Mouse (Mus musculus) limb, embryonic 11.5 days (tissue): ENCODE measurements around the gene Gm16867. TPM values are rescaled to one million over a fixed set of nuclear protein-coding genes. Genes with fewer than 3 reads are reported as not detected.
"Not testable (repeated sequence)": the region's sequence is repeated elsewhere in the genome, so short reads cannot be mapped to it uniquely, and the experiment has no call there.

Experiments
- ATAC-seq: fragments of 200-750 bp; cut with Nextera tagmentation; 2 replicates; pipeline ENCODE4 v1.8.0; 2017; ENCODE audit warnings: low read depth; ENCODE audit not compliant: insufficient number of reproducible peaks, low FRiP score, low TSS enrichment
- DNase-seq: peaks from one replicate; pipeline ENCODE4 v3.0.0-alpha.2; 2015; ENCODE audit warnings: low spot score
- H3K27ac ChIP-seq: fragments of 300-500 bp; sonication (generic); replicated peaks from 2 replicates; pipeline ENCODE4 v1.5.1; 2014; ENCODE audit warnings: low read depth, mild to moderate bottlenecking, low read length
- H3K27me3 ChIP-seq: fragments of 300-500 bp; sonication (generic); 2 replicates; pipeline ENCODE4 v1.6.1; 2014; ENCODE audit warnings: mild to moderate bottlenecking, low read length, mixed read lengths; ENCODE audit not compliant: control insufficient read depth, insufficient read depth
- H3K36me3 ChIP-seq: fragments of 300-500 bp; sonication (generic); 2 replicates; pipeline ENCODE4 v1.6.1; 2014; ENCODE audit warnings: mild to moderate bottlenecking, low read length, moderate library complexity, mixed read lengths; ENCODE audit not compliant: control insufficient read depth, insufficient read depth
- H3K4me1 ChIP-seq: fragments of 300-500 bp; sonication (generic); 2 replicates; pipeline ENCODE4 v1.6.1; 2014; ENCODE audit warnings: low read length, mixed read lengths; ENCODE audit not compliant: control insufficient read depth, insufficient read depth
- H3K4me2 ChIP-seq: fragments of 300-500 bp; sonication (generic); 2 replicates; pipeline ENCODE4 v1.6.1; 2014; ENCODE audit warnings: low read depth, mild to moderate bottlenecking, moderate library complexity; ENCODE audit not compliant: severe bottlenecking
- H3K4me3 ChIP-seq: fragments of 300-500 bp; sonication (generic); 2 replicates; pipeline ENCODE4 v1.5.1; 2014; ENCODE audit warnings: low read depth, low read length
- H3K9ac ChIP-seq: fragments of 300-500 bp; sonication (generic); 2 replicates; pipeline ENCODE4 v1.6.1; 2014; ENCODE audit warnings: mild to moderate bottlenecking, low read length
- H3K9me3 ChIP-seq: fragments of 300-500 bp; sonication (generic); 2 replicates; pipeline ENCODE4 v1.6.1; 2016; ENCODE audit warnings: low read length; ENCODE audit not compliant: control insufficient read depth
- WGBS: fragments of 180-500 bp; shearing (Covaris S2); extraction: QIAGEN DNeasy Blood & Tissue Kit; methylation state at CpG from one replicate; pipeline ENCODE4 v1.1.7; 2014; 5-methylcytosine and 5-hydroxymethylcytosine counted together
- polyA plus RNA-seq: library from polyadenylated mRNA; unstranded; fragments of >200 nt; fragmentation: Nextera tagmentation; extraction: Ambion mirVana; gene quantifications from 2 replicates; pipeline ENCODE4 v1.2.1, GENCODE M21; 2014

Gene Gm16867
- polyA plus RNA-seq, 1 experiment from 2014 or later, result not detected

- WGBS, result no CpG with 5 or more reads among the region's 18 CpGs
- H3K9ac ChIP-seq, H3K4me3 ChIP-seq, H3K36me3 ChIP-seq, H3K27me3 ChIP-seq, H3K27ac ChIP-seq, DNase-seq, ATAC-seq, H3K4me1 ChIP-seq, H3K4me2 ChIP-seq, H3K9me3 ChIP-seq: not testable (repeated sequence)
Observed at GRCm38 (mm10) chr14:69485466-69486135, 17.6 kb downstream of the Gm16867 start.

GRCm38 (mm10) chr14:69473941-69474646 is 29.1 kb downstream of the Gm16867 start:
- not testable (repeated sequence) for H3K27me3 ChIP-seq, H3K36me3 ChIP-seq, H3K9me3 ChIP-seq, H3K4me3 ChIP-seq, DNase-seq, H3K9ac ChIP-seq, H3K4me1 ChIP-seq, H3K27ac ChIP-seq, ATAC-seq, H3K4me2 ChIP-seq
- WGBS, result no CpG with 5 or more reads among the region's 11 CpGs

- DNase-seq, H3K4me1 ChIP-seq, H3K4me3 ChIP-seq, H3K36me3 ChIP-seq, H3K27me3 ChIP-seq, H3K27ac ChIP-seq, H3K9me3 ChIP-seq, ATAC-seq, H3K9ac ChIP-seq, H3K4me2 ChIP-seq: not testable (repeated sequence)
- no CpG with 5 or more reads among the region's 2 CpGs for WGBS
Observed at GRCm38 (mm10) chr14:69473322-69473721, 29.8 kb downstream of the Gm16867 start.

- not testable (repeated sequence) for H3K9ac ChIP-seq, H3K9me3 ChIP-seq, H3K4me1 ChIP-seq, H3K36me3 ChIP-seq, DNase-seq, H3K4me2 ChIP-seq, ATAC-seq, H3K27me3 ChIP-seq, H3K27ac ChIP-seq, H3K4me3 ChIP-seq
- no CpG with 5 or more reads among the region's 8 CpGs for WGBS
Observed at GRCm38 (mm10) chr14:69470122-69470708, 32.9 kb downstream of the Gm16867 start.

GRCm38 (mm10) chr14:69467612-69468366 is 35.4 kb downstream of the Gm16867 start:
- not testable (repeated sequence) for ATAC-seq, DNase-seq, H3K4me2 ChIP-seq, H3K27me3 ChIP-seq, H3K9ac ChIP-seq, H3K27ac ChIP-seq, H3K4me1 ChIP-seq, H3K36me3 ChIP-seq, H3K9me3 ChIP-seq, H3K4me3 ChIP-seq
- no CpG with 5 or more reads among the region's 17 CpGs for WGBS

DNA sequence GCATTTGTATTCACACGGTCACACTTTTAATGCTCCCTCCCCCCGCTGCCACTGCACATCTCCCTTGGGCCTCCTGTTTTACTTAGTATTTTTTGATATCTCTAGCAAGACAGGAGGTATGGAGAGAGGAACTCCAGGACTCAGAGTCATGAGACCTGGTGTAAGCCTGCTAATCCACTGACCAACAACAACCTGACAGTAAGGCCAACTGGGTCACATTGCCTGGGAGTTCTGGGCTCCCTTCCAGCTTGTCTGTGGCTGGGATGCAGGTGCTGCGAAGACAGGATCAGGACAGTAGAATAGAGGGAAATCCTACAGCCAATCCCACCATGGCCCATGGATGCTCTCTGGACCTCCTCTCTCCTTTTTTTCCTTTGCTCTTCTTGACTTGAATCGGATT is 38.7 kb downstream of the Gm16867 start:
- H3K36me3 ChIP-seq, ATAC-seq, H3K27me3 ChIP-seq, H3K4me2 ChIP-seq, H3K9me3 ChIP-seq, H3K4me1 ChIP-seq, H3K9ac ChIP-seq, DNase-seq, H3K4me3 ChIP-seq, H3K27ac ChIP-seq: not testable (repeated sequence)
- WGBS, result no CpG with 5 or more reads among the region's 4 CpGs

GRCm38 (mm10) chr14:69457691-69458090 is 45.5 kb downstream of the Gm16867 start:
- not testable (repeated sequence) for H3K36me3 ChIP-seq, H3K4me2 ChIP-seq, H3K4me1 ChIP-seq, ATAC-seq, DNase-seq, H3K27ac ChIP-seq, H3K9me3 ChIP-seq, H3K27me3 ChIP-seq, H3K4me3 ChIP-seq, H3K9ac ChIP-seq
- no CpG with 5 or more reads among the region's 5 CpGs for WGBS

DNA sequence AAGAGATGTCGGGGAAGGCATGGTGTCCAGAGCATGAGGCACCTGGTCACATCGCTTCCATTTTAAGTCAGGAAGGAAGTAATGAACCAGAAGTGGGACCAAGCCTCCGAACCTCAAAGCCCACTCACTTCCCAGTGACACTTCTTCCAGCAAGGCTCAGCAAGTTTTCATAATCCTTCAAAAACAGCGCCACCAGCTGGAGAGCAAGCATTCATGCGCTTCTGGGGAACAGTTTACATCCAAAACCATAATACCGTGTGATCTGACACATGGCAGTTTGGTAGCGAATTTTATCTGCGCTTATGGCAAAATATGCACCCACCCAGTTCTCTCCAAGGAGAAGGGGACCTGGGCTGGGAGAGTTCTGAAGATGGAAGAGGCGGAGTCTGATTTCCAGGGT is 48.5 kb downstream of the Gm16867 start:
- not testable (repeated sequence) for H3K4me1 ChIP-seq, H3K9me3 ChIP-seq, H3K27me3 ChIP-seq, H3K36me3 ChIP-seq, H3K4me2 ChIP-seq, DNase-seq, H3K27ac ChIP-seq, H3K9ac ChIP-seq, H3K4me3 ChIP-seq, ATAC-seq
- no CpG with 5 or more reads among the region's 9 CpGs for WGBS
